12 mouse cellular contexts compared by ENCODE assay signal in genomic region chr17:83704469-83704868, GRCm38 (mm10). TPM values are rescaled to one million over a fixed set of nuclear protein-coding genes. Genes with fewer than 3 reads are reported as not detected.
A peak's percentile ranks its signal among the peaks of the same experiment; 100 is the strongest.
DNase-seq lines count a peak whose midpoint lies in the region; ATAC-seq and TF ChIP-seq lines count a peak whose summit lies in the region.
"Had no signal": no experiment of that assay in that cellular context is flagged by ENCODE, and none has a peak within 500 bp of the region (broad histone marks: within the 10 kb centered on the region; RNA-seq: fewer than 3 reads in every experiment).

No protein-coding gene starts in this region.

- H3K4me3 ChIP-seq in erythroblast, embryonic 14.5 days (replicated peaks) = peak overlapping the region; percentile 8
- H3K4me3 ChIP-seq in liver, embryonic 11.5 days (ENCODE audit: low read depth, low read length) = peak overlapping the region; percentile 9
- H3K4me3 ChIP-seq in liver, postnatal 0 days (ENCODE audit: low read depth, low read length) = no peak overlapping the region

- no peaks in the 10 kb centered on the region for H3K27me3 ChIP-seq in erythroblast, embryonic 14.5 days (ENCODE audit: control insufficient read depth)
- no peaks in the 10 kb centered on the region for H3K27me3 ChIP-seq in liver, embryonic 11.5 days (replicated peaks; ENCODE audit: control insufficient read depth, insufficient read depth, low read length)
- H3K27me3 ChIP-seq in liver, postnatal 0 days (ENCODE audit: insufficient read depth, low read length) = no peaks in the 10 kb centered on the region
- H3K27me3 ChIP-seq: Patski had no signal

- no peak for DNase-seq in liver, embryonic 11.5 days (ENCODE audit: low spot score)
- DNase-seq in liver, postnatal 0 days = no peak
- peak; percentile 17 for DNase-seq in fibroblast of lung, adult 2 months (ENCODE audit: low read depth)
- peak; percentile 75 for DNase-seq in lung, postnatal 36 days
- DNase-seq in kidney, adult 18-20 months = no peak
- DNase-seq in right cerebral cortex, postnatal 10 days (ENCODE audit: low spot score in 2 of 2) = no peak
- DNase-seq: adrenal gland, adult 2 months; kidney, adult 11 months had no signal

- WGBS in liver, embryonic 11.5 days = 85% methylated on average over 5 of the region's 5 CpGs
- 87% methylated on average over 5 of the region's 5 CpGs for WGBS in liver, postnatal 0 days (ENCODE audit: insufficient replicate concordance)

- H3K9me3 ChIP-seq in erythroblast, embryonic 14.5 days (ENCODE audit: control insufficient read depth, low read length) = no peaks in the 10 kb centered on the region
- H3K9me3 ChIP-seq in liver, embryonic 11.5 days (ENCODE audit: control insufficient read depth, low read length) = no peaks in the 10 kb centered on the region
- H3K9me3 ChIP-seq in liver, postnatal 0 days (ENCODE audit: low read length) = no peaks in the 10 kb centered on the region
- H3K9me3 ChIP-seq: limb, embryonic 10.5 days had no signal

- ATAC-seq in erythroblast, adult 5-6 weeks (replicated peaks; ENCODE audit: low FRiP score, poor library complexity, severe bottlenecking) = no peak
- ATAC-seq in liver, embryonic 11.5 days (replicated peaks; ENCODE audit: low FRiP score) = no peak
- ATAC-seq in liver, postnatal 0 days = no peak
- ATAC-seq: Patski had no signal

- peaks cover 14% of the 10 kb centered on the region for H3K36me3 ChIP-seq in erythroblast, embryonic 14.5 days (ENCODE audit: control insufficient read depth)
- no peaks in the 10 kb centered on the region for H3K36me3 ChIP-seq in liver, embryonic 11.5 days (ENCODE audit: control insufficient read depth, insufficient read depth, low read length)
- peaks cover 3% of the 10 kb centered on the region; the same call in 1 of the 2 replicates for H3K36me3 ChIP-seq in liver, postnatal 0 days (replicated peaks; ENCODE audit: insufficient read depth, low read length)

- TF ChIP-seq EP300 in liver, postnatal 0 days (IDR thresholded peaks at IDR 0.05; ENCODE audit: low read depth) = no peak

- H3K9ac ChIP-seq in liver, embryonic 11.5 days (ENCODE audit: low read depth, low read length) = 0 out of 2 replicates have a peak overlapping the region, but pooled peaks have one; percentile 10
- H3K9ac ChIP-seq in liver, postnatal 0 days (replicated peaks) = no peak overlapping the region

- peak overlapping the region; percentile 96 for H3K4me2 ChIP-seq in liver, embryonic 11.5 days
- no peak overlapping the region for H3K4me2 ChIP-seq in liver, postnatal 0 days (ENCODE audit: low read depth, low read length)

- peak overlapping the region; percentile 46; the same call in 1 of the 2 replicates for H3K27ac ChIP-seq in liver, embryonic 11.5 days (ENCODE audit: low read depth, low read length)
- H3K27ac ChIP-seq in liver, postnatal 0 days (ENCODE audit: low read depth) = no peak overlapping the region

- TF ChIP-seq CTCF in liver, postnatal 0 days (IDR thresholded peaks at IDR 0.05; ENCODE audit: low read depth) = no peak

- H3K4me1 ChIP-seq in erythroblast, embryonic 14.5 days (ENCODE audit: control insufficient read depth) = peaks cover 63% of the 10 kb centered on the region
- peaks cover 33% of the 10 kb centered on the region for H3K4me1 ChIP-seq in liver, embryonic 11.5 days (replicated peaks; ENCODE audit: control insufficient read depth, insufficient read depth, low read length)
- peaks cover 24% of the 10 kb centered on the region for H3K4me1 ChIP-seq in liver, postnatal 0 days (ENCODE audit: insufficient read depth)

RNA-seq across cellular contexts. Expression of gene Mta3, which starts 1.5 kb away (rescaled TPM):
- polyA plus RNA-seq in erythroblast, embryonic 14.5 days (2012) = 12.9 and 13.5 TPM in 2 replicates
- 59.2 and 64.6 TPM in 2 replicates for total RNA-seq in erythroblast, adult 5-6 weeks (2015; ENCODE audit: low replicate concordance)
- 52.6 and 67.6 TPM in 2 replicates for total RNA-seq in erythroblast, adult 5-6 weeks (2017; ENCODE audit: low replicate concordance)
- polyA plus RNA-seq in liver, embryonic 11.5 days (2014; fragmentation: Nextera tagmentation; extraction: Ambion mirVana) = 63.0 and 67.2 TPM in 2 replicates
- 26.1 and 28.1 TPM in 2 replicates for polyA plus RNA-seq in liver, postnatal 0 days (2015; fragmentation: Nextera tagmentation; extraction: Ambion mirVana)

Comparison
In these comparisons a context has a peak if more than half of its experiments do, and no peak if none do; other contexts are left out.
1. DNase-seq: peak in fibroblast of lung, adult 2 months (single experiment) and lung, postnatal 36 days (single experiment); none in liver, embryonic 11.5 days (single experiment), liver, postnatal 0 days (single experiment), kidney, adult 18-20 months (single experiment) and right cerebral cortex, postnatal 10 days (0 of 2).